ENCODE assay signal across 12 mouse cellular contexts in genomic region chr2:33345475-33345874, GRCm38 (mm10). TPM values are rescaled to one million over a fixed set of nuclear protein-coding genes. Genes with fewer than 3 reads are reported as not detected.
DNase-seq lines count a peak whose midpoint lies in the region; ATAC-seq and TF ChIP-seq lines count a peak whose summit lies in the region.
"Had no signal": no experiment of that assay in that cellular context is flagged by ENCODE, and none has a peak within 500 bp of the region (broad histone marks: within the 10 kb centered on the region; RNA-seq: fewer than 3 reads in every experiment).

No protein-coding gene starts in this region.

- TF ChIP-seq CTCF in midbrain, postnatal 0 days (IDR thresholded peaks at IDR 0.05) = no peak

- no peak overlapping the region for H3K4me2 ChIP-seq in heart, embryonic 11.5 days
- H3K4me2 ChIP-seq in midbrain, embryonic 13.5 days (replicated peaks) = no peak overlapping the region
- H3K4me2 ChIP-seq in midbrain, postnatal 0 days (ENCODE audit: low read depth, low read length, poor library complexity, severe bottlenecking) = no peak overlapping the region
- no peak overlapping the region for H3K4me2 ChIP-seq in heart, embryonic 16.5 days (ENCODE audit: low read depth, low read length)
- no peak overlapping the region for H3K4me2 ChIP-seq in stomach, embryonic 15.5 days
- H3K4me2 ChIP-seq: liver, embryonic 11.5 days had no signal

- DNase-seq in heart, postnatal 25 days (ENCODE audit: low spot score) = no peak
- no peak for DNase-seq in midbrain, postnatal 0 days (ENCODE audit: low spot score)
- no peak for DNase-seq in adrenal gland, postnatal 14 days
- no peak for DNase-seq in left cerebral cortex, adult 11 months (ENCODE audit: low spot score)
- DNase-seq: right cerebral cortex, postnatal 25 days; thymus, adult 18-20 months had no signal

- intact Hi-C loops in heart, postnatal 25 days (cut with DNase I) = loop anchor here (5.0 kb wide), 2 partner anchors 63 to 353 kb away; no protein-coding TSS in a partner anchor

- no peak overlapping the region for H3K9ac ChIP-seq in heart, embryonic 11.5 days (ENCODE audit: low read depth, low read length)
- no peak overlapping the region for H3K9ac ChIP-seq in midbrain, embryonic 13.5 days (replicated peaks)
- no peak overlapping the region for H3K9ac ChIP-seq in midbrain, postnatal 0 days (replicated peaks; ENCODE audit: low read length, poor library complexity, severe bottlenecking)
- H3K9ac ChIP-seq in heart, embryonic 16.5 days (ENCODE audit: low read length) = no peak overlapping the region
- H3K9ac ChIP-seq in stomach, embryonic 15.5 days = no peak overlapping the region

- no peak overlapping the region for H3K4me3 ChIP-seq in heart, embryonic 11.5 days (ENCODE audit: low read depth, low read length)
- no peak overlapping the region for H3K4me3 ChIP-seq in midbrain, embryonic 13.5 days (replicated peaks)
- no peak overlapping the region for H3K4me3 ChIP-seq in midbrain, postnatal 0 days (ENCODE audit: low read depth, low read length)
- no peak overlapping the region for H3K4me3 ChIP-seq in heart, embryonic 16.5 days (ENCODE audit: low read length)
- H3K4me3 ChIP-seq in stomach, embryonic 15.5 days (replicated peaks) = no peak overlapping the region

- no peak for ATAC-seq in heart, embryonic 11.5 days (replicated peaks; ENCODE audit: insufficient number of reproducible peaks, low FRiP score, low TSS enrichment)
- peak; percentile 21; the same call in 1 of the 2 replicates for ATAC-seq in midbrain, embryonic 13.5 days
- no peak for ATAC-seq in midbrain, postnatal 0 days (ENCODE audit: low FRiP score)
- peak; percentile 29 for ATAC-seq in heart, embryonic 16.5 days (replicated peaks; ENCODE audit: extremely low read depth, insufficient read depth, low FRiP score)
- peak; percentile 40 for ATAC-seq in stomach, embryonic 15.5 days (ENCODE audit: insufficient read depth, low FRiP score, low read depth)
- ATAC-seq: CD4-positive, CD25-positive, alpha-beta regulatory T cell, adult 4 months had no signal

- H3K27ac ChIP-seq in heart, embryonic 11.5 days (ENCODE audit: low read depth, low read length) = peak overlapping the region; percentile 24; the same call in 1 of the 2 replicates
- peak overlapping the region; percentile 31 for H3K27ac ChIP-seq in midbrain, embryonic 13.5 days
- H3K27ac ChIP-seq in midbrain, postnatal 0 days (ENCODE audit: low read depth, low read length) = no peak overlapping the region
- H3K27ac ChIP-seq in heart, embryonic 16.5 days (ENCODE audit: low read length) = peak overlapping the region; percentile 71
- no peak overlapping the region for H3K27ac ChIP-seq in stomach, embryonic 15.5 days

- 29% methylated on average over 6 of the region's 6 CpGs for whole genome bisulfite sequencing in heart, embryonic 11.5 days (ENCODE audit: insufficient replicate concordance)
- 66% methylated on average over 6 of the region's 6 CpGs for WGBS in midbrain, embryonic 13.5 days
- 50% methylated on average over 6 of the region's 6 CpGs for WGBS in midbrain, postnatal 0 days
- WGBS in heart, embryonic 16.5 days = 23% methylated on average over 6 of the region's 6 CpGs
- 32% methylated on average over 6 of the region's 6 CpGs for WGBS in stomach, embryonic 15.5 days

- H3K36me3 ChIP-seq in heart, embryonic 11.5 days (ENCODE audit: control insufficient read depth, insufficient read depth, low read length) = no peaks in the 10 kb centered on the region
- no peaks in the 10 kb centered on the region for H3K36me3 ChIP-seq in midbrain, embryonic 13.5 days
- H3K36me3 ChIP-seq in midbrain, postnatal 0 days (ENCODE audit: insufficient read depth, low read length) = no peaks in the 10 kb centered on the region
- H3K36me3 ChIP-seq in heart, embryonic 16.5 days (ENCODE audit: control insufficient read depth, insufficient read depth) = no peaks in the 10 kb centered on the region
- no peaks in the 10 kb centered on the region for H3K36me3 ChIP-seq in stomach, embryonic 15.5 days

- no peaks in the 10 kb centered on the region for H3K27me3 ChIP-seq in heart, embryonic 11.5 days (ENCODE audit: control insufficient read depth, insufficient read depth, low read length)
- H3K27me3 ChIP-seq in midbrain, embryonic 13.5 days = no peaks in the 10 kb centered on the region
- no peaks in the 10 kb centered on the region for H3K27me3 ChIP-seq in midbrain, postnatal 0 days (ENCODE audit: insufficient read depth, low read length)
- H3K27me3 ChIP-seq in heart, embryonic 16.5 days (ENCODE audit: control insufficient read depth, insufficient read depth, low read length) = no peaks in the 10 kb centered on the region
- no peaks in the 10 kb centered on the region for H3K27me3 ChIP-seq in stomach, embryonic 15.5 days (replicated peaks)

- H3K9me3 ChIP-seq in heart, embryonic 11.5 days (replicated peaks; ENCODE audit: control insufficient read depth, low read length) = no peaks in the 10 kb centered on the region
- no peaks in the 10 kb centered on the region for H3K9me3 ChIP-seq in midbrain, embryonic 13.5 days
- H3K9me3 ChIP-seq in midbrain, postnatal 0 days (ENCODE audit: low read length) = no peaks in the 10 kb centered on the region
- H3K9me3 ChIP-seq in heart, embryonic 16.5 days (replicated peaks; ENCODE audit: control insufficient read depth, low read length) = no peaks in the 10 kb centered on the region
- no peaks in the 10 kb centered on the region for H3K9me3 ChIP-seq in stomach, embryonic 15.5 days

- peaks cover 30% of the 10 kb centered on the region for H3K4me1 ChIP-seq in heart, embryonic 11.5 days (ENCODE audit: control insufficient read depth, insufficient read depth, low read length)
- H3K4me1 ChIP-seq in midbrain, embryonic 13.5 days (replicated peaks) = peaks cover 40% of the 10 kb centered on the region
- peaks cover 4% of the 10 kb centered on the region; the same call in 1 of the 2 replicates for H3K4me1 ChIP-seq in midbrain, postnatal 0 days (ENCODE audit: insufficient read depth, low read length)
- peaks cover 32% of the 10 kb centered on the region for H3K4me1 ChIP-seq in heart, embryonic 16.5 days (ENCODE audit: control insufficient read depth, insufficient read depth, low read length)
- H3K4me1 ChIP-seq in stomach, embryonic 15.5 days = peaks cover 7% of the 10 kb centered on the region; the same call in 1 of the 2 replicates

RNA-seq across cellular contexts. Expression of gene Ralgps1, which starts 25.8 kb away (rescaled TPM):
- polyA plus RNA-seq in heart, embryonic 11.5 days (2014; fragmentation: Nextera tagmentation; extraction: Ambion mirVana) = 6.5 and 6.6 TPM in 2 replicates
- 1 to 10 TPM; 4.1 to 5.8 TPM for total RNA-seq in heart, postnatal 25 days (2021)
- polyA plus RNA-seq in midbrain, embryonic 13.5 days (2015; fragmentation: Nextera tagmentation; extraction: Ambion mirVana) = 36.5 and 37.0 TPM in 2 replicates
- total RNA-seq in midbrain, postnatal 0 days (2014; rRNA removed) = 74.6 and 88.7 TPM in 2 replicates
- 26.2 and 26.4 TPM in 2 replicates for polyA plus RNA-seq in midbrain, postnatal 0 days (2015; fragmentation: Nextera tagmentation; extraction: Ambion mirVana)
- 4.6 and 5.3 TPM in 2 replicates for polyA plus RNA-seq in heart, embryonic 16.5 days (2015; fragmentation: Nextera tagmentation; extraction: Ambion mirVana)
- polyA plus RNA-seq in stomach, embryonic 15.5 days (2015; fragmentation: Nextera tagmentation; extraction: Ambion mirVana) = 6.2 and 8.9 TPM in 2 replicates
- total RNA-seq in adrenal gland, postnatal 14 days (2021) = 3.7 and 5.2 TPM in 2 replicates

Comparison
In these comparisons a context has a peak if more than half of its experiments do, and no peak if none do; other contexts are left out.
1. ATAC-seq: peak in midbrain, embryonic 13.5 days (single experiment), heart, embryonic 16.5 days (single experiment) and stomach, embryonic 15.5 days (single experiment); none in heart, embryonic 11.5 days (single experiment) and midbrain, postnatal 0 days (single experiment).
2. H3K27ac ChIP-seq: peak in heart, embryonic 11.5 days (single experiment), midbrain, embryonic 13.5 days (single experiment) and heart, embryonic 16.5 days (single experiment); none in midbrain, postnatal 0 days (single experiment) and stomach, embryonic 15.5 days (single experiment).